Mouse (Mus musculus) midbrain, embryonic 16.5 days (tissue): Measurements from ENCODE around the gene Dglucy. TPM values are rescaled to one million over a fixed set of nuclear protein-coding genes. Genes with fewer than 3 reads are reported as not detected.

Experiments
- ATAC-seq: fragments of 200-750 bp; cut with Nextera tagmentation; 2 replicates; pipeline ENCODE4 v1.8.0; 2017; ENCODE audit warnings: moderate TSS enrichment
- H3K27ac ChIP-seq: fragments of 300-500 bp; sonication (generic); 2 replicates; pipeline ENCODE4 v1.5.1; 2014; ENCODE audit warnings: mild to moderate bottlenecking, low read length, mixed read lengths
- H3K27me3 ChIP-seq: fragments of 300-500 bp; sonication (generic); 2 replicates; pipeline ENCODE4 v1.6.1; 2014; ENCODE audit warnings: low read depth, low read length, mixed read lengths; ENCODE audit not compliant: control insufficient read depth, insufficient read depth
- H3K36me3 ChIP-seq: fragments of 300-500 bp; sonication (generic); 2 replicates; pipeline ENCODE4 v1.6.1; 2014; ENCODE audit warnings: mild to moderate bottlenecking, low read length, moderate library complexity, mixed read lengths; ENCODE audit not compliant: control insufficient read depth, insufficient read depth
- H3K4me1 ChIP-seq: fragments of 300-500 bp; sonication (generic); 2 replicates; pipeline ENCODE4 v1.6.1; 2014; ENCODE audit warnings: mild to moderate bottlenecking, low read length, mixed read lengths; ENCODE audit not compliant: control insufficient read depth, insufficient read depth
- H3K4me2 ChIP-seq: fragments of 300-500 bp; sonication (generic); 2 replicates; pipeline ENCODE4 v1.6.1; 2014; ENCODE audit warnings: mild to moderate bottlenecking, low read length, mixed read lengths
- H3K4me3 ChIP-seq: fragments of 300-500 bp; sonication (generic); 2 replicates; pipeline ENCODE4 v1.5.1; 2014; ENCODE audit warnings: low read depth, mild to moderate bottlenecking, low read length, moderate library complexity, mixed read lengths
- H3K9ac ChIP-seq: fragments of 300-500 bp; sonication (generic); 2 replicates; pipeline ENCODE4 v1.6.1; 2014; ENCODE audit warnings: low read depth, low read length, mixed read lengths
- H3K9me3 ChIP-seq: fragments of 300-500 bp; sonication (generic); replicated peaks from 2 replicates; pipeline ENCODE4 v1.6.1; 2014; ENCODE audit warnings: mild to moderate bottlenecking, low read length, mixed read lengths; ENCODE audit not compliant: control insufficient read depth, poor library complexity, severe bottlenecking
- WGBS: fragments of 180-500 bp; shearing (Covaris S2); extraction: QIAGEN DNeasy Blood & Tissue Kit; methylation state at CpG from one replicate; pipeline ENCODE4 v1.1.7; 2014; 5-methylcytosine and 5-hydroxymethylcytosine counted together
- polyA plus RNA-seq: library from polyadenylated mRNA; unstranded; fragments of >200 nt; fragmentation: Nextera tagmentation; extraction: Ambion mirVana; gene quantifications from 2 replicates; pipeline ENCODE4 v1.2.1, GENCODE M21; 2015

Gene Dglucy
- polyA plus RNA-seq, 1 experiment from 2014 or later = 2.9 TPM

GRCm38 (mm10) chr12:100862856-100863446, 84.1 kb downstream of the Dglucy start:
- Histone ChIP-seq H3K36me3 (no peaks in the 10 kb centered on the region), H3K4me3 (no peak overlapping the region), H3K9me3 (no peaks in the 10 kb centered on the region), H3K4me2 (no peak overlapping the region), H3K27me3 (no peaks in the 10 kb centered on the region), H3K27ac (no peak overlapping the region), H3K4me1 (no peaks in the 10 kb centered on the region), H3K9ac (no peak overlapping the region)
- WGBS = 90% methylated on average over 3 of the region's 3 CpGs
- ATAC-seq = no peak

GRCm38 (mm10) chr12:100865072-100865471, 86.2 kb downstream of the Dglucy start:
- no peak overlapping the region for H3K27ac ChIP-seq
- no peak overlapping the region for H3K4me2 ChIP-seq
- no peaks in the 10 kb centered on the region for H3K27me3 ChIP-seq
- ATAC-seq = no peak
- no peaks in the 10 kb centered on the region for H3K36me3 ChIP-seq
- no peak overlapping the region for H3K9ac ChIP-seq
- H3K4me3 ChIP-seq = no peak overlapping the region
- H3K9me3 ChIP-seq = no peaks in the 10 kb centered on the region
- H3K4me1 ChIP-seq = no peaks in the 10 kb centered on the region

- no peak overlapping the region for H3K9ac ChIP-seq
- H3K4me2 ChIP-seq = no peak overlapping the region
- no peaks in the 10 kb centered on the region for H3K36me3 ChIP-seq
- H3K27ac ChIP-seq = no peak overlapping the region
- H3K9me3 ChIP-seq = no peaks in the 10 kb centered on the region
- no peaks in the 10 kb centered on the region for H3K27me3 ChIP-seq
- H3K4me3 ChIP-seq = no peak overlapping the region
- WGBS = 70% methylated on average over 11 of the region's 11 CpGs
- ATAC-seq = no peak
- H3K4me1 ChIP-seq = no peaks in the 10 kb centered on the region
Observed at GRCm38 (mm10) chr12:100865509-100866078, 86.7 kb downstream of the Dglucy start.

- no peaks in the 10 kb centered on the region for H3K9me3 ChIP-seq
- no peak for ATAC-seq
- no peak overlapping the region for H3K4me3 ChIP-seq
- no peak overlapping the region for H3K4me2 ChIP-seq
- WGBS = 92% methylated on average over 8 of the region's 8 CpGs
- no peak overlapping the region for H3K9ac ChIP-seq
- H3K36me3 ChIP-seq = no peaks in the 10 kb centered on the region
- H3K27me3 ChIP-seq = no peaks in the 10 kb centered on the region
- no peaks in the 10 kb centered on the region for H3K4me1 ChIP-seq
- H3K27ac ChIP-seq = no peak overlapping the region
Observed at GRCm38 (mm10) chr12:100867097-100867496, 88.2 kb downstream of the Dglucy start.

- 59% methylated on average over 4 of the region's 4 CpGs for WGBS
- Histone ChIP-seq H3K4me2 (no peak overlapping the region), H3K27ac (no peak overlapping the region), H3K9me3 (no peaks in the 10 kb centered on the region), H3K4me1 (no peaks in the 10 kb centered on the region), H3K9ac (no peak overlapping the region), H3K36me3 (no peaks in the 10 kb centered on the region), H3K27me3 (no peaks in the 10 kb centered on the region), H3K4me3 (no peak overlapping the region)
- no peak for ATAC-seq
Observed at GRCm38 (mm10) chr12:100868049-100868622, 89.3 kb downstream of the Dglucy start.

- H3K27ac ChIP-seq = no peak overlapping the region
- whole genome bisulfite sequencing = 93% methylated on average over 6 of the region's 6 CpGs
- no peak for ATAC-seq
- no peaks in the 10 kb centered on the region for H3K9me3 ChIP-seq
- no peaks in the 10 kb centered on the region for H3K27me3 ChIP-seq
- H3K4me3 ChIP-seq = no peak overlapping the region
- H3K36me3 ChIP-seq = no peaks in the 10 kb centered on the region
- no peak overlapping the region for H3K4me2 ChIP-seq
- H3K4me1 ChIP-seq = no peaks in the 10 kb centered on the region
- no peak overlapping the region for H3K9ac ChIP-seq
Observed at GRCm38 (mm10) chr12:100871234-100871633, 92.4 kb downstream of the Dglucy start.

GRCm38 (mm10) chr12:100871841-100872240, 93.0 kb downstream of the Dglucy start:
- H3K9ac ChIP-seq = no peak overlapping the region
- no peaks in the 10 kb centered on the region for H3K36me3 ChIP-seq
- no peaks in the 10 kb centered on the region for H3K4me1 ChIP-seq
- H3K27me3 ChIP-seq = no peaks in the 10 kb centered on the region
- H3K9me3 ChIP-seq = no peaks in the 10 kb centered on the region
- no peak overlapping the region for H3K4me2 ChIP-seq
- no peak overlapping the region for H3K4me3 ChIP-seq
- ATAC-seq = no peak
- WGBS = 89% methylated on average over 2 of the region's 2 CpGs
- H3K27ac ChIP-seq = no peak overlapping the region

GRCm38 (mm10) chr12:100873612-100874011, 94.8 kb downstream of the Dglucy start:
- H3K9me3 ChIP-seq = no peaks in the 10 kb centered on the region
- H3K4me2 ChIP-seq = no peak overlapping the region
- no peak for ATAC-seq
- no peaks in the 10 kb centered on the region for H3K27me3 ChIP-seq
- H3K27ac ChIP-seq = no peak overlapping the region
- H3K9ac ChIP-seq = no peak overlapping the region
- H3K36me3 ChIP-seq = no peaks in the 10 kb centered on the region
- 80% methylated on average over 3 of the region's 3 CpGs for WGBS
- no peak overlapping the region for H3K4me3 ChIP-seq
- H3K4me1 ChIP-seq = no peaks in the 10 kb centered on the region

GRCm38 (mm10) chr12:100875553-100875952, 96.7 kb downstream of the Dglucy start:
- Histone ChIP-seq H3K4me3 (no peak overlapping the region), H3K4me2 (no peak overlapping the region), H3K27me3 (no peaks in the 10 kb centered on the region), H3K4me1 (no peaks in the 10 kb centered on the region), H3K9me3 (no peaks in the 10 kb centered on the region), H3K36me3 (no peaks in the 10 kb centered on the region), H3K27ac (no peak overlapping the region), H3K9ac (no peak overlapping the region)
- ATAC-seq = no peak
- WGBS = 59% methylated on average over 3 of the region's 3 CpGs
